Mouse (Mus musculus): Measurements from ENCODE around the gene Ankmy1.

Gene Ankmy1

GRCm38 (mm10) chr1:92902786-92903185 lies at the start of gene Ankmy1:
Ankmy1 (minus strand) TSS chr1:92902906.
- peak; percentile 41 for DNase-seq (ENCODE audit: low spot score)

DNA sequence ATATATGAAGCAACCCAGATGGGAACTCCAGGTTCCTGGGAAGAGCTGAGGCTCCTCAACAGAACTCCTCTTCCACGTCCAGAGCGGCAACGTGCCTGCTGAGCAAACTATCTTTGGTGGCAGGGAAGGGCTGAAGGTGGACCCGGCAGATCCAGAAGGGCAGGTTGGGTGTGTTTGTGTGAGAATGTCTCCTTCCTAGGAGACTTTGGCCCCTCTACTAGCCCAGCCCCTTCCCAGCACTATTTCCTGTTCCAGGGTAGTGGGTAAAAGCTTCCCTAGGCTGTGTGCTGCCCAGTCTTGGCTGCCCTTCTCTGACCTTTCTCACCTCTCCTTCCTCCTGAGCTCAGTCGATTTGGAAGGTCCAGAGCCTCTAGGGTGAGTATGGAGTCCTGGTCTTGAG lies 47.9 kb upstream of the Ankmy1 start, which contains the start of gene Gpr35:
TSS of gene Gpr35 (plus strand) at position 259 of the 400 bp plus-strand sequence.
- DNase-seq (ENCODE audit: low spot score), result no peak

- no peak for DNase-seq (ENCODE audit: low spot score)
Measured at GRCm38 (mm10) chr1:92949426-92949825, 46.7 kb upstream of the Ankmy1 start.

DNA sequence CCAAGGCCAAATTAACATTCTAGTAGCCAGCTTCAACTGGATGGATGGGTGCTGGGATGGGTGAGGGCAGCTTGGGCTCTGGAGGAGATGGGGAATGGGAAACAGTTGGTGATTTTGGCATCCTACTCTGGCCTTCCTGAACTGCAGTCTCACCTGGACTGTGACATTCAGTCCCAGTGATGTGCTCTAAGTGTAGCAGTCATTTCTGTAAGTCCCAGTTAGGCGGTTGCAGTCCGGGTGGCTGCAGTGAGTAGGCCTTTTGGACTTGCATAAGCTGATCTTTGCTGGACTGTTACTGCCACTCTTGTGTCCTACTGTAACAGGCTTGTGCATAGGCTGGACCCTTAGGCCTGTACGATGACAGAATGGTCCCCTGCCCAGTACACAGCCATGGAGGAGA lies 45.3 kb upstream of the Ankmy1 start:
- no peak for DNase-seq (ENCODE audit: low spot score)

DNA sequence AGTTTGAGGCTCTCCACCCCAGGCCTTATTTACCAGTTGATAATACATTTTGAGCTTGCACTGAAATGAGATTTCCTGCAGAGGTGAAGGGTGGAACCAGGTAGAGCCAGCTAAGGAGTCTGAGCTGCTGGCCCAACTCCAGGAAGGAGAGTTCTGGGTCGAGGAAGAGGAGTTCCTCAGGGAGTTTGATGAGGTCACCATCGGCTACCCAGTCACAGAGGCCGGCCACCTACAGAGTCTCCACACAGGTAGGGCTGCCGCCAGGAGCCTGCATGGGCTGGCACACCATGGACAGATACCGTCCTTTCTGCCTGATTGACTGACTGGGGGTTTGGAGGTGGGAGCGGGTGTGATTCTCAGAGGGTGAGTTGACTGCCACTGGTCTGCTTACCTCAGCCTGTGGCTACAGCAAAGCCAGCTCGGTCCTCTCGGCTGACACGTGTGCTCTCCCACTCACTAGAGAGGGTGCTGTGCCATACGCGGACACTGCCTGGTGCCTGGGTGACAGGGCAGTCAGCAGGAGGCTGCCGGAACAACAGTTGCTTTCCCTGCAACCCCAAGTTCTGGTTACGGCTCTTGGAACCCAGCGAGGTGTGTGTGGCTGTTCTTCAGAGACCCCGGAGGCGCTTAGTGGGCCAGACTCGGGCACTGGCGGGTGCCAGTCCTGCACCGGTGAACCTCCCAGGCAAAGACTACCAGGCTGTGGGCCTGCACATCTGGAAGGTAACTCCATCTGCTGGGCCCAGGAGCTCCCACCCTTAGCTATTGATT lies 40.7 kb upstream of the Ankmy1 start:
- no peak for DNase-seq (ENCODE audit: low spot score)

GRCm38 (mm10) chr1:92939746-92940145 lies 37.0 kb upstream of the Ankmy1 start:
- DNase-seq (ENCODE audit: low spot score), result no peak

DNA sequence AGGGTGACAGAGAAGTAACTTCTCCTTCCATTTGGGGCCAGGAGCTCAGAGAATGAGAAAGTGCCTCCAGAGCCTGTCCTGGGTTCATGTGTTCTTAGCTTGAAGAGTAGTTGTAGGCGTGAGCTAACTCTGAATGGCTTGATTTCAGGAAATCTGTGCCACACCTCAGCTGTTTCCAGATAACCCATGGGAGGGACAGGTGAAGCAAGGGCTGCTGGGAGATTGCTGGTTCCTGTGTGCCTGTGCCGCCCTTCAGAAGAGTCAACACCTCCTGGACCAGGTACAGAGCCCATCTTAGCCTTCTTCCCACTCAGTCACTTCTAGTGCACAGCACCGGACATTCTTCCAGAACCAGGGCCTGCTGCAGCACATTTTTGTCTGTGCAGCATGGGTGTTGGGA lies 35.1 kb upstream of the Ankmy1 start:
- DNase-seq (ENCODE audit: low spot score), result no peak

- DNase-seq (ENCODE audit: low spot score), result no peak
Measured at GRCm38 (mm10) chr1:92936467-92936866, 33.8 kb upstream of the Ankmy1 start.

- DNase-seq (ENCODE audit: low spot score), result no peak
Measured at GRCm38 (mm10) chr1:92935977-92936376, 33.3 kb upstream of the Ankmy1 start.

- DNase-seq (ENCODE audit: low spot score), result peak; percentile 22
Measured at GRCm38 (mm10) chr1:92935054-92935962, 32.6 kb upstream of the Ankmy1 start.

DNA sequence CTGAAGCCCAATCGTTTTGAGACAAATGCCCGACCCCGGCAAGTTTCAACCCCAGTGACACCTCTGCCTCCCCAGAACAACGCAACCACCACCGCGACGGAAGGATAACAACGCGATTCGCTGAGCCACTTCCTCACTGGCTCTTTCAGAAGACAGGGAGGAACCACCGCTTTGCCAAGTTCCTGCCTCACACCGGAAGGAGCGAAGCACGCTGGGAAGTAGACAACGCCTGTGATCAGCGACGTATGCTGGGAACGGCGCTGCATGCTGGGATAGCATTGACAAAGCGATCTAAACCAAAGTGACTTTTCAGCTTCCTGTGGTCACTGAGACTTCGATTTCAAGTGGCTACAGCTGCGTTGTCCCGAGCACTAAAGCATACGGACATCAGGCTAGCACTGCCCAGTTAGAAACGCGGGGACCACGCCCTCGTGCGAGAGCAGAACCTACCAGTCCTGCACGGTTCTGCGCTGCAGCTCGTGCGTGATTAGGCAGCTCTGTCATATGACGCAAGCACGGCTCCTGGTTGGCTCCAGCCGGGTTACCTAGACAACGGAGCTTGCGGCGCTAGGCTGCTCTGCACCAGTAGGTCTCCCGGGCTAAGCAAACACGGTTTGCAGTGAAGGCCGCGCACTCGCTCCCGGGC lies 31.6 kb upstream of the Ankmy1 start, which contains the start of gene Capn10:
TSS of gene Capn10 (plus strand) at position 195 of the 646 bp plus-strand sequence.
- DNase-seq (ENCODE audit: low spot score), result peak; percentile 77

DNA sequence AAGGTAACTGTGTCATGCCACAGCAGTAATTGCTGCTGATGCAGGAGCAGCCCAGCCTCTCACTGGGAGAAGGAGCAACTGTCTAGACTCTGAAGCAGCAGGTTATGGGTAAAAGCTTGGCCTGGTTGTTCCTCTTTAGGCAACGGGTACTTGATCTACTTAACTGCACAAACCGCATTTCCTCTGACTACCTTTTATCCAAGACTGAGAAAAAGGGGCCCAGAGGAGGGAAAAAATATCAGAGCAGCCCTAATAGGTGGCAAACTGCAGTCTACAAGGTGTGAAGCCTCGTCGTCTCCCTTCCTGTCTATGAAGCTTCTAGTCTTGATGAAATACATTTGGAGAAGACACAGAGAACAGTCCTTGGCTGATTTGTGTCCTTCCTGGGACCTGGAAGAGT lies 30.9 kb upstream of the Ankmy1 start:
- no peak for DNase-seq (ENCODE audit: low spot score)

- DNase-seq (ENCODE audit: low spot score), result no peak
Measured at GRCm38 (mm10) chr1:92930171-92930706, 27.5 kb upstream of the Ankmy1 start.

DNA sequence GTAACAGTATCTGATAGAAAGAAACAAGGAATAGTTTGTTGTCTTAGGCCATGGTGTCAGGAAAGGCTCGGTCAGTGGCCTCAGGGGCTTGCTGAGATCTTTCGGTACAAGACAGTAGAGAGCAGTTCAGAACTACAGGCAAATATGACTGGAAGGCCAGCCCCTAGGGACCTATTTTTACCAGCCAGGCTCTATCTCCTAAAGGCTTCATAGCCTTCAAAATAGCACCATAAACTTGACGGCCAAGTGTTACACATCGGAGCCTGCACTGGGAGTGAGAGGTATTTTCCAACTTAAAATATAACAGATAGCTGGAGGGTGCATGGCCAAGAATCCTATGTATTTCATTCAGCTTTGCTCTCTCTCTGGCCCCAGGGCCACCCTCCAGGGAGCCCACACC lies 18.8 kb upstream of the Ankmy1 start:
- DNase-seq (ENCODE audit: low spot score), result no peak

- no peak for DNase-seq (ENCODE audit: low spot score)
Measured at GRCm38 (mm10) chr1:92920474-92921200, 17.9 kb upstream of the Ankmy1 start.

GRCm38 (mm10) chr1:92919775-92920174 lies 17.1 kb upstream of the Ankmy1 start:
- no peak for DNase-seq (ENCODE audit: low spot score)

- DNase-seq (ENCODE audit: low spot score), result no peak
Measured at GRCm38 (mm10) chr1:92919151-92919550, 16.4 kb upstream of the Ankmy1 start.

- DNase-seq (ENCODE audit: low spot score), result no peak
Measured at GRCm38 (mm10) chr1:92916725-92917124, 14.0 kb upstream of the Ankmy1 start.

DNA sequence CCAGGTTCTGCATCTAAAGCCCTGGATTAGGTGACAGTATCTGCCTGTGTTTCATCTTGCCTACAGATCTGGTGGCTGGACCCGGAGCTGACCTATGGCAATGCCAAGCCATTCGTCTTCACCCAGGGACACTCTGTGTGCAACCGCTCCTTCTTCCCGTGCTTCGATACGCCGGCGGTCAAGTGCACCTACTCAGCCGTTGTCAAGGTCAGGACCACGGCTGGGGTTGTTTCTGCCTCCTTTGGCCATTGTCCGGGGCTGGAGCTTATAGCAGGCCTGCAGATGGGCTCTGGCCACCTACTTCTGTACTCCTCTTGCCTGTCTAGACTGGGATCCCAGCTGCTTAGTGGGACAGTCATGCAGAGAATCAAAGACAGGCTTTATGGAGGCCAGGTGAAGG lies 12.3 kb upstream of the Ankmy1 start:
- DNase-seq (ENCODE audit: low spot score), result no peak

- no peak for DNase-seq (ENCODE audit: low spot score)
Measured at GRCm38 (mm10) chr1:92914239-92914638, 11.5 kb upstream of the Ankmy1 start.

- DNase-seq (ENCODE audit: low spot score), result no peak
Measured at GRCm38 (mm10) chr1:92912286-92912685, 9.6 kb upstream of the Ankmy1 start.
